Mouse (Mus musculus) ES-Bruce4 (cell line): ENCODE results near the gene Rnasel.

Experiments used
- EP300 ChIP-seq: IDR thresholded peaks from 2 replicates; pipeline ENCODE4 v1.6.1; 2011; ENCODE audit warnings: low read depth, low read length; ENCODE audit not compliant: insufficient read depth
- POLR2A ChIP-seq: IDR thresholded peaks from one replicate; pipeline ENCODE4 v1.8.1; 2011; ENCODE audit warnings: low read length; ENCODE audit not compliant: insufficient read depth

DNA sequence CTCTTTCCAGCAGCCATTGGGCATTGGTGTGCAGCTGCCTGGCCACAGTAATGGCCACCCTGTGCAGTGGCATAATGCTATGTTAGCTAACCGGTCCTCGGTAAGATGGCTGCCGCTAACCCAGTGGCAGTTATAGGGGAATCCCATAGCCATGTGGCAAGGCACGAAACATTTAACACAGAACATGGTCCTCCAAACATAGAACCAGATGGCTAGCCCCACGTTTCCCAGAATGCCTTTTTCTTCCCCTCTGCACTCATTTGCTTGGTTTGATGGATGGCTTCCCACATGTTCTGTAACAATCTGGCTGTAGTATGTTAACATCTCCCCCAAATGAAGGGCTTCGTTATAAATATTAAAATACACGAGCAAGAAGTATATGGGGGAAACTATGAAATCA is 27.0 kb downstream of the Rnasel start:
- TF ChIP-seq EP300, result no peak
- no peak for TF ChIP-seq POLR2A
